Mouse (Mus musculus): ENCODE results near the gene Fam71b. TPM values are rescaled to one million over a fixed set of nuclear protein-coding genes. Genes with fewer than 3 reads are reported as not detected.

Fam71b gene
- polyA plus RNA-seq, 1 experiment from 2014 or later, result not detected

DNA sequence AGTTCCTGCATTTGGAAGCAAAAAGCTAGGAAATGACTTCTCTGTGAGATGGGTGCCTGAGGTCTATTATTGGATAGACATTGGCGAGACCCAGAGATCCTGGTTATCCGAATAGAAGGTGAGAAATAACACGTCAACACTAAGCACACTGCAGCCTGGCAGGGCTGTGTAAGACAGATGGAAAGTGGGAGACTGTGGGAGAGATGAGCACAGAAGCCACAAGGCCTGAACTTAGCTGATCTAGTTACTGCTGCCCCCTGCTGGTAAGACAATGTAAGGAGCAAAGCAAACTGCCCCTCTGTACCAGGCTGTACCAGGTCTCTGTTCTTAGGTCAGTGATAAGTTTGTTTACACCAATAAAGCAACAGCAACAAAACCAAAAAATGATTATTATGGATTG lies 34.8 kb downstream of the Fam71b start:
- 49% methylated on average over 3 of the region's 3 CpGs for WGBS (ENCODE audit: missing documents)
- Histone ChIP-seq H3K4me3 (ENCODE audit: inconsistent target) (no peak overlapping the region), H3K27ac (no peak overlapping the region), H3K79me2 (ENCODE audit: inconsistent target) (no peaks in the 10 kb centered on the region), H3K36me3 (ENCODE audit: inconsistent target) (no peaks in the 10 kb centered on the region)

DNA sequence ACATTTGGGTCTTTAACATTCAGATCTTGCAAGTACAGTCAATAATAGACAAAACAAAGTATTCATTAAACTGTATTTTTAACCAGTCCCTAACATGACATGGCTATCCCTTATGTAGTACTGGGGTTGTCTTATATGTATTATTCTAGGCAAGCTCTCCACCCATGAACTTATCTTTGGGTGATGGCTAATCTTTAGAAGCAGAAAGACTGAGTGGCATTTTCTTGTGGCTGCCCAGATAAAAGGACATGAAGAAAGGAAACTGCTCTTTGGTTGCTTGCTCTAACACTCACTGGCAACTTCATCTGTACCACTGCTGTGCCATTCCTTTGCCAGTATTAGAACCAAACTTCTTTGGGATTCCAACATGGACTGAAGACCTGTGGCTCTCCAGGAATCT lies 39.0 kb downstream of the Fam71b start:
- H3K4me3 ChIP-seq (ENCODE audit: inconsistent target), result no peak overlapping the region
- H3K36me3 ChIP-seq (ENCODE audit: inconsistent target), result 0 out of 2 replicates have a peak, but pooled peaks cover 4% of the 10 kb centered on the region
- H3K27ac ChIP-seq, result no peak overlapping the region
- peaks cover 34% of the 10 kb centered on the region for H3K79me2 ChIP-seq (ENCODE audit: inconsistent target)

DNA sequence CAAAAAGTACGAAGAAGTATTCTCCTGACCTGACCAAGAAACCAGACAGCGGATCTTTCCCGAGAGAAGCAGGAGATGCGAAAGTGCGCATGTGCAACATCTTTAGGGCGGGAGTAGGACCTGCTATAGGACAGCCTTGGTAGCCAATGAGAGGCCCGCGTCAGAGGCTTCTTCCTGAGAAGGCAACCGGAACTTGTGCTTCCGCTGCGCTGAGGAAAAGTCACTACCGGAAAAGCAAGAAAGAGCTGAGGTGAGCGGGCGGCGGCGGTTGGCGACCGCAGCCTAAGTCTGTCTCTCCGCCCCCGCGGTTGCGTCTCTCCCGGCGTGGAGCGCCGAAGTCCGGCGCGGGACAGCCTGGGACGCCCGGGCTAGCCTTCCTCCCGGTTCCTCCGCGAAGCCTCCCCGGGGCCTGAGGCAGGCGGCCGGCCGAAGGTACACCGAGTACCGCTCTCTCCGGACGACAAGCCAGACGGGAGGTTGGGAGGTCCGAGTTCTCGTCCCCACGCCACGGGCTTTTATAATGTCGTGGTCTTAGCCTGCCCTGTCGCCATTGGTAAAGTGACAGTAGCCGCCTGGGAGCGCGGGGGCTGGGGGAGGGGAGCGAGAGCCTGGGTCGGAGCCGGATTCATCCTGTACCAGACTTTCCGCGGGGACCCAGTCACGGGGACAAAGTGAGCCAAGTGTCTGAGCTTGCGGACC lies 40.5 kb downstream of the Fam71b start, which contains the start of gene Med7:
Med7 (plus strand) TSS at position 166 of the 699 bp plus-strand sequence.
- H3K36me3 ChIP-seq (ENCODE audit: inconsistent target), result 0 out of 2 replicates have a peak, but pooled peaks cover 11% of the 10 kb centered on the region
- peaks cover 49% of the 10 kb centered on the region for H3K79me2 ChIP-seq (ENCODE audit: inconsistent target)
- H3K4me3 ChIP-seq (ENCODE audit: inconsistent target), result peak within 1 kb of the TSS; percentile 95
- WGBS (ENCODE audit: missing documents), result 1% methylated on average over 53 of the region's 59 CpGs
- peak within 1 kb of the TSS; percentile 73 for H3K27ac ChIP-seq

- peak overlapping the region; percentile 95 for H3K4me3 ChIP-seq (ENCODE audit: inconsistent target)
- peaks cover 16% of the 10 kb centered on the region; the same call in 1 of the 2 replicates for H3K36me3 ChIP-seq (ENCODE audit: inconsistent target)
- peak overlapping the region; percentile 73 for H3K27ac ChIP-seq
- H3K79me2 ChIP-seq (ENCODE audit: inconsistent target), result peaks cover 53% of the 10 kb centered on the region
- WGBS (ENCODE audit: missing documents), result 2% methylated on average over 23 of the region's 23 CpGs
Measured at GRCm38 (mm10) chr11:46437459-46438000, 41.2 kb downstream of the Fam71b start.

- H3K27ac ChIP-seq, result no peak overlapping the region
- peaks cover 16% of the 10 kb centered on the region; the same call in 1 of the 2 replicates for H3K36me3 ChIP-seq (ENCODE audit: inconsistent target)
- H3K4me3 ChIP-seq (ENCODE audit: inconsistent target), result no peak overlapping the region
- peaks cover 56% of the 10 kb centered on the region for H3K79me2 ChIP-seq (ENCODE audit: inconsistent target)
- WGBS (ENCODE audit: missing documents), result 77% methylated on average over 5 of the region's 5 CpGs
Measured at GRCm38 (mm10) chr11:46439005-46439543, 42.7 kb downstream of the Fam71b start.

GRCm38 (mm10) chr11:46441774-46442173 lies 45.4 kb downstream of the Fam71b start:
- Histone ChIP-seq H3K36me3 (ENCODE audit: inconsistent target) (peaks cover 16% of the 10 kb centered on the region; the same call in 1 of the 2 replicates), H3K27ac (no peak overlapping the region), H3K79me2 (ENCODE audit: inconsistent target) (peaks cover 56% of the 10 kb centered on the region), H3K4me3 (ENCODE audit: inconsistent target) (no peak overlapping the region)
- 10% methylated on average over 1 of the region's 1 CpGs for WGBS (ENCODE audit: missing documents)

GRCm38 (mm10) chr11:46443152-46443551 lies 46.8 kb downstream of the Fam71b start:
- H3K36me3 ChIP-seq (ENCODE audit: inconsistent target), result peaks cover 16% of the 10 kb centered on the region; the same call in 1 of the 2 replicates
- 81% methylated on average over 1 of the region's 1 CpGs for WGBS (ENCODE audit: missing documents)
- peaks cover 44% of the 10 kb centered on the region for H3K79me2 ChIP-seq (ENCODE audit: inconsistent target)
- no peak overlapping the region for H3K27ac ChIP-seq
- no peak overlapping the region for H3K4me3 ChIP-seq (ENCODE audit: inconsistent target)

DNA sequence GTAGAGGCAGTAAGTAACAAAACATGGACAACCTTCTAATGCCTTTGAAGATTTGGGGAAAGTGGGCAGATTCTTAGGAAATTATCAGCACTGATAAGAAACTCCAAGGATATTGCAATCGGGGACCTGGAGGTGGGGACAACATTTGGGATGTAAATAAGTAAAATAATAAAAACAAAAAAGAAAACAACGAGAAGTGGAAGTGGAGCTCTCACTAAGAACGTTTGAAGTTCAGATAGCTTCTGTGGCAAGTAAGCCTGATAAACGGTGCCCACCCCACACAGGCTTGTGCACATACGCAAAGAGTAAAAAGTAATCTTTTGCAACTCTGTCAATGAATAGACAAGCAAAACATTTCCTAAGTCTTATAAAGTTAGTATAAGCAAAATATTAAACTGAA lies 47.6 kb downstream of the Fam71b start:
- no peak overlapping the region for H3K4me3 ChIP-seq (ENCODE audit: inconsistent target)
- 89% methylated on average over 5 of the region's 5 CpGs for WGBS (ENCODE audit: missing documents)
- H3K27ac ChIP-seq, result no peak overlapping the region
- H3K79me2 ChIP-seq (ENCODE audit: inconsistent target), result peaks cover 36% of the 10 kb centered on the region
- H3K36me3 ChIP-seq (ENCODE audit: inconsistent target), result peaks cover 16% of the 10 kb centered on the region; the same call in 1 of the 2 replicates

GRCm38 (mm10) chr11:46446150-46446549 lies 49.8 kb downstream of the Fam71b start:
- WGBS (ENCODE audit: missing documents), result 54% methylated on average over 5 of the region's 6 CpGs
- Histone ChIP-seq H3K36me3 (ENCODE audit: inconsistent target) (peaks cover 6% of the 10 kb centered on the region; the same call in 1 of the 2 replicates), H3K27ac (no peak overlapping the region), H3K4me3 (ENCODE audit: inconsistent target) (no peak overlapping the region), H3K79me2 (ENCODE audit: inconsistent target) (peaks cover 14% of the 10 kb centered on the region; the same call in 1 of the 2 replicates)

- Histone ChIP-seq H3K4me3 (ENCODE audit: inconsistent target) (peak overlapping the region; percentile 5; the same call in 1 of the 2 replicates), H3K36me3 (ENCODE audit: inconsistent target) (no peaks in the 10 kb centered on the region), H3K27ac (0 out of 2 replicates have a peak overlapping the region, but pooled peaks have one; percentile 5), H3K79me2 (ENCODE audit: inconsistent target) (peaks cover under 1% of the 10 kb centered on the region; the same call in 1 of the 2 replicates)
- 6% methylated on average over 13 of the region's 13 CpGs for WGBS (ENCODE audit: missing documents)
Measured at GRCm38 (mm10) chr11:46447644-46448484, 51.5 kb downstream of the Fam71b start.

DNA sequence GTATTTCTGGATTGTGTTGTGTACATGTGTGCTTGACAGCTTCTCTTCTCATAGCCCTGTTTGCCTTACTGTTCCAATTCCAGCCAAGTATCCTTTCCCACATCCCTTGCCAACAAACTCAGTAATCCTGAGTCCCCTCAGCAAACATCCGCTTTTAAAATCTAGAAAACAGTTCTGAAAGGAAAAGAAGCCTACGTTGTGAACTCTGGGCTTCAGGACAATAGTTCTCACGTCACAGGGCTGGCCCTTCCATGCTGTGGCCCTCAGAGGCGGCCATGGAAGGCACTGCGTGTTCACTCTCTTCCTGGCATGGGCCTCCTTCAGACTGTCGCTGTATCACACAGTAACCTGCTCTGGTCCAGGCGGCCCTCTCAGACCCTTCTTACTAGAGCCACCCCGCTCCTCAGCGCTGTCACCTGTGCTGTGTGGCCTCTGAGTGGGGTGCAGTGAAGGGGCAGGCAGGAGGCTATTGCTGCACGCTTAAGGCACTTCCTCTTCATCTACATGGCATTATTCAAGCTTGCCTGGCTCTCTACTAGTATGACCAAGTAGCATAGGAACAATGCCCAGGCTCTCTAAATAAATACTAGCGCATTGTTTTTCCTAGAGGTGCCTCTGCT lies 53.2 kb downstream of the Fam71b start:
- no peaks in the 10 kb centered on the region for H3K79me2 ChIP-seq (ENCODE audit: inconsistent target)
- H3K36me3 ChIP-seq (ENCODE audit: inconsistent target), result no peaks in the 10 kb centered on the region
- H3K4me3 ChIP-seq (ENCODE audit: inconsistent target), result no peak overlapping the region
- 63% methylated on average over 10 of the region's 11 CpGs for WGBS (ENCODE audit: missing documents)
- no peak overlapping the region for H3K27ac ChIP-seq

- peak within 1 kb of the TSS; percentile 47 for H3K27ac ChIP-seq
Measured at GRCm38 (mm10) chr11:46454453-46455045, 58.2 kb downstream of the Fam71b start, which contains the start of gene Havcr2. Havcr2 (plus strand) TSS chr11:46454935.

More at GRCm38 (mm10) chr11:46454453-46455045, 58.2 kb downstream of the Fam71b start, which contains the start of gene Havcr2:
- H3K79me2 ChIP-seq (ENCODE audit: inconsistent target), result peaks cover 38% of the 10 kb centered on the region
- no peaks in the 10 kb centered on the region for H3K36me3 ChIP-seq (ENCODE audit: inconsistent target)
- WGBS (ENCODE audit: missing documents), result 34% methylated on average over 6 of the region's 6 CpGs
- H3K4me3 ChIP-seq (ENCODE audit: inconsistent target), result peak within 1 kb of the TSS; percentile 30

Measured in macrophage (primary cell).